Mouse (Mus musculus) colon, adult 2 months (tissue): ENCODE results near the gene Nav2. TPM values are rescaled to one million over a fixed set of nuclear protein-coding genes. Genes with fewer than 3 reads are reported as not detected.

Experiments used
- polyA plus RNA-seq: library from polyadenylated mRNA; depleted of rRNA; stranded (reverse); fragments of >200 nt; gene quantifications from 2 replicates; pipeline ENCODE4 v1.2.3, GENCODE M21; 2012; rRNA removed

The Nav2 gene
- polyA plus RNA-seq, result 6.5 and 8.1 TPM in 2 replicates

GRCm38 (mm10) chr7:48908521-48909341, at the start of gene Nav2:
Gene Nav2, plus strand, starts transcription at chr7:48908716.

GRCm38 (mm10) chr7:48881486-48881885, 27.0 kb upstream of the Nav2 start, which contains the start of gene E2f8:
Gene E2f8, minus strand, starts transcription at chr7:48881596.

GRCm38 (mm10) chr7:49636491-49637115, 728.1 kb downstream of the Nav2 start, which contains the start of gene Dbx1:
Gene Dbx1, minus strand, starts transcription at chr7:49636849.

Other genes with a start within 250 kb of the Nav2 start
- gene Zdhhc13, start 119.7 kb upstream of the Nav2 start, polyA plus RNA-seq, result 19.0 and 27.5 TPM in 2 replicates
- not detected in 2 replicates for gene Csrp3, start 60.7 kb upstream of the Nav2 start, polyA plus RNA-seq
- 5.2 and 5.3 TPM in 2 replicates for gene E2f8, start 27.1 kb upstream of the Nav2 start, polyA plus RNA-seq